Mouse (Mus musculus): Measurements from ENCODE around the gene Cntrob. TPM values are rescaled to one million over a fixed set of nuclear protein-coding genes. Genes with fewer than 3 reads are reported as not detected.

The Cntrob gene
- total and polyA plus RNA-seq, 3 experiments: 16.5 to 38.3 TPM; not detected in 1

DNA sequence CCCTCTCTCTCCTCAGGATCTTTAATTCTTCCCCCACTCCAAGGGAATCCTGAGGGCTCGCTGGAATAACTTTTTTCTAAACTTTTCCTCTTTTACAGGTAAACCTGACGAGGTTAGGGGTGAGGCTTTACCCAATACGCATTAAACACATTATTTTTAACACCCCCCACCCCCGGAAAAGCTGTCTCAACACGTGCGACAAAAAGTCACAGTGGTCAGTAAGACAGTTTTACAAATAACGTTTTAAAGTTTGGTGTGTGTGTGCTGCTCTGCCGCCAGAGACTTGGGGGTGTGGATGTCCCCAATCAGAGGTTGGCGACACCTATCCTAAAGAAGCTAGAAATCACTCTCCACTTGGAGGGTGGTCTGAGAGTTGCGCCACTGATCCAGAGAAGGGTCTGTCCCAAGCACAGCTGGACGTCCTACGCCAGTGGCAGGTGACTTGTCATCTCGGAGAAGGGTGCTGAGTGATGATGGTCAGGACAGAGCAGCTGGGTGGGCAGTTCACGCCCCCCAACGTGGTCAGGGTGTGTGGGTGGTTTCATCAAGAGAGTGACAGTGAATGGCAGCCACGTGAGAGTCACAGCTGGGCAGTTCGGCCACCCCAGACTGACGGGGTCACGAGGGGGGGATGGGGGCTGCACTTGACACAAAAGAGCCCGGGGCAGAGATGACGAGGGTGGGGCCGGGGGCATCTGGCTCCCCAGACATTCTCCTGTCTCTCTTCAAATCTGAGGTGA is 44.2 kb upstream of the Cntrob start:
- peaks cover 0 to 20% of the 10 kb centered on the region in 2 experiments; a peak in 2 of 4 replicates for H3K36me3 ChIP-seq (ENCODE audit: control insufficient read depth in 1 of 2, insufficient read depth in 2 of 2, low read length in 2 of 2)
- TF ChIP-seq ETS1 (IDR thresholded peaks at IDR 0.05; ENCODE audit: low read depth, low read length) (peak; percentile 16; the same call in 1 of the 2 replicates), TCF12 (IDR thresholded peaks at IDR 0.05; ENCODE audit: low read depth, low read length) (no peak), POLR2A (IDR thresholded peaks at IDR 0.05; ENCODE audit: control insufficient read depth in 1 of 2, insufficient read depth in 1 of 2, low read depth in 1 of 2, low read length in 2 of 2, poor library complexity in 1 of 2) (no peak), MYB (IDR thresholded peaks at IDR 0.05; ENCODE audit: low read depth, low read length) (0 out of 2 replicates have a peak, but pooled peaks have one; percentile 17), ELF1 (IDR thresholded peaks at IDR 0.05; ENCODE audit: low read depth, low read length) (no peak), MXI1 (IDR thresholded peaks at IDR 0.05; ENCODE audit: low read depth, low read length) (peak; percentile 79), CHD1 (IDR thresholded peaks at IDR 0.05; ENCODE audit: low read depth, low read length) (peak; percentile 86; the same call in 1 of the 2 replicates), MYC (IDR thresholded peaks at IDR 0.05; ENCODE audit: low read depth, low read length) (peak; percentile 43; the same call in 1 of the 2 replicates), MAX (IDR thresholded peaks at IDR 0.05; ENCODE audit: low read length) (peak; percentile 58; the same call in 1 of the 2 replicates), SMC3 (IDR thresholded peaks at IDR 0.05; ENCODE audit: low read depth, low read length) (no peak), HCFC1 (IDR thresholded peaks at IDR 0.05; ENCODE audit: low read depth, low read length) (0 out of 2 replicates have a peak, but pooled peaks have one; percentile 18), MAZ (IDR thresholded peaks at IDR 0.05; ENCODE audit: low read depth, low read length) (peak; percentile 60), SIN3A (IDR thresholded peaks at IDR 0.05; ENCODE audit: low read length) (peak; percentile 42), BHLHE40 (IDR thresholded peaks at IDR 0.05; ENCODE audit: borderline replicate concordance, low read depth, low read length) (peak; percentile 46; the same call in 1 of the 2 replicates)
- peak overlapping the region; percentile 50 to 76 for H3K4me3 ChIP-seq (ENCODE audit: control insufficient read depth in 1 of 2, insufficient read depth in 1 of 2, low read depth in 2 of 2, low read length in 2 of 2)
- H3K4me1 ChIP-seq (ENCODE audit: control insufficient read depth in 1 of 2, insufficient read depth in 2 of 2, low read length in 2 of 2): peaks cover 13 to 36% of the 10 kb centered on the region in 2 experiments
- no peaks in the 10 kb centered on the region for H3K9me3 ChIP-seq (replicated peaks; ENCODE audit: insufficient read depth, low read length)
- peak overlapping the region; percentile 88 for H3K9ac ChIP-seq (ENCODE audit: control insufficient read depth, low read depth, low read length, poor library complexity, severe bottlenecking)
- H3K27ac ChIP-seq (ENCODE audit: control insufficient read depth, low read depth, low read length): peak overlapping the region; percentile 83
- no peaks in the 10 kb centered on the region for H3K27me3 ChIP-seq (ENCODE audit: control insufficient read depth in 1 of 2, insufficient read depth in 2 of 2, low read length in 2 of 2)
- peak; percentile 58 for DNase-seq (ENCODE audit: low read depth, low spot score)
- peaks cover 15% of the 10 kb centered on the region for H3K79me2 ChIP-seq (ENCODE audit: control insufficient read depth, insufficient read depth, low read length, poor library complexity)

DNA sequence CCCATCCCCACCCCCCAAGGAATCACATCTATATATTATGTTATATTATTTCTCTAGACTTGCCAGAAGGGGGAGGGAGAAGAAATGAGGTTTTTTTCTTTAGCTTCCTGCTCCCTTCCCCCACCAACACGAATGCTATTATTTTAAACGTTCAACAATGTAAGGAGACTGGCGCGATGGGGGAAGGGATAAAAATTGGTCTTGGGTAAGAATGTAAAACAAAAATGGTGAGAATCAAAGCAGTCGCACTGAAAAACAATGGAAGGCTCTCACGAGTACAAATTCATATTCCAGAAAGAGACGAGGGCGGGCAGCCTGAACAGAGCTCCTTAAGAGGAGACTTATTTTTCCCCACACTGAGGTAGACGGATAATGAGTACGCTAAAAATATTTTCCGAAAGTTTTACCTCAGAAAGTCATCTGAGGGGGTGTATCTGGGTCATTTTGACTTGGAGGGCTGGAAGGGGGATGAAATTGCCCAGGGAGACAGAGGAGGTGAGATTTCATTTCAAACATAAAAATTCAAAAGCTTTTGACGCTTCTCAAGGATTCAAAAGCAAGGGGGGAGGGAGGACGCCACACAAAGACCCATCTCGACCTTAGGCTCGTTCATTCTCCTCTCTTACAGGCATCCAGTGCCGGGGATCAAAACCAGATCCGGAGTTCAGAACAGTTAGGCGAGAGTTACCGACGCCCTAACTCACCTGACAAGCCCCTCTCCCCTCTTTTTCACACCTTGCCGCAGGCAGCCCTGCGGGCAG is 43.5 kb upstream of the Cntrob start:
- DNase-seq (ENCODE audit: low read depth, low spot score): no peak
- Histone ChIP-seq H3K36me3 (ENCODE audit: control insufficient read depth in 1 of 2, insufficient read depth in 2 of 2, low read length in 2 of 2) (peaks cover 0 to 15% of the 10 kb centered on the region in 2 experiments; a peak in 2 of 4 replicates), H3K27me3 (ENCODE audit: control insufficient read depth in 1 of 2, insufficient read depth in 2 of 2, low read length in 2 of 2) (no peaks in the 10 kb centered on the region), H3K4me1 (ENCODE audit: control insufficient read depth in 1 of 2, insufficient read depth in 2 of 2, low read length in 2 of 2) (peaks cover 13 to 30% of the 10 kb centered on the region in 2 experiments), H3K4me3 (ENCODE audit: control insufficient read depth in 1 of 2, insufficient read depth in 1 of 2, low read depth in 2 of 2, low read length in 2 of 2) (peak overlapping the region; percentile 50 to 76), H3K9me3 (replicated peaks; ENCODE audit: insufficient read depth, low read length) (no peaks in the 10 kb centered on the region), H3K27ac (ENCODE audit: control insufficient read depth, low read depth, low read length) (peak overlapping the region; percentile 83), H3K9ac (ENCODE audit: control insufficient read depth, low read depth, low read length, poor library complexity, severe bottlenecking) (peak overlapping the region; percentile 88), H3K79me2 (ENCODE audit: control insufficient read depth, insufficient read depth, low read length, poor library complexity) (peaks cover 15% of the 10 kb centered on the region)
- TF ChIP-seq POLR2AphosphoS5 (IDR thresholded peaks at IDR 0.05; ENCODE audit: borderline replicate concordance, low read depth, low read length) (no peak), HCFC1 (IDR thresholded peaks at IDR 0.05; ENCODE audit: low read depth, low read length) (no peak; the same call in none of the 2 replicates), SIN3A (IDR thresholded peaks at IDR 0.05; ENCODE audit: low read length) (peak; percentile 76), TCF12 (IDR thresholded peaks at IDR 0.05; ENCODE audit: low read depth, low read length) (peak; percentile 58), USF1 (IDR thresholded peaks at IDR 0.05; ENCODE audit: low read depth, low read length) (no peak), TBP (IDR thresholded peaks at IDR 0.05; ENCODE audit: low read depth, low read length) (no peak; the same call in 1 of the 2 replicates), NELFE (IDR thresholded peaks at IDR 0.05; ENCODE audit: low read depth, low read length) (peak; percentile 5; the same call in 1 of the 2 replicates), MYB (IDR thresholded peaks at IDR 0.05; ENCODE audit: low read depth, low read length) (no peak), CHD1 (IDR thresholded peaks at IDR 0.05; ENCODE audit: low read depth, low read length) (0 out of 2 replicates have a peak, but pooled peaks have one; percentile 86), MAX (IDR thresholded peaks at IDR 0.05; ENCODE audit: low read length) (peak; percentile 41; the same call in 1 of the 2 replicates), RAD21 (IDR thresholded peaks at IDR 0.05; ENCODE audit: low read depth, low read length) (no peak), ETS1 (IDR thresholded peaks at IDR 0.05; ENCODE audit: low read depth, low read length) (peak; percentile 60; the same call in 1 of the 2 replicates), SMC3 (IDR thresholded peaks at IDR 0.05; ENCODE audit: low read depth, low read length) (no peak; the same call in 1 of the 2 replicates), JUND (IDR thresholded peaks at IDR 0.05; ENCODE audit: low read depth, low read length) (no peak), CTCF (IDR thresholded peaks at IDR 0.05 in 2 of 3, conservative IDR thresholded peaks at IDR 0.05 in 1 of 3; ENCODE audit: control insufficient read depth in 1 of 3, insufficient read depth in 1 of 3, low read depth in 2 of 3, low read length in 3 of 3, poor library complexity in 1 of 3, severe bottlenecking in 1 of 3) (no peak), EP300 (IDR thresholded peaks at IDR 0.05; ENCODE audit: low read depth in 1 of 2, low read length in 2 of 2) (peak in 1 of 2 experiments; percentile 28; a peak in 3 of 4 replicates), ZNF384 (IDR thresholded peaks at IDR 0.05; ENCODE audit: low read depth, low read length) (peak; percentile 91), RCOR1 (IDR thresholded peaks at IDR 0.05; ENCODE audit: low read depth, low read length) (no peak), E2F4 (IDR thresholded peaks at IDR 0.05; ENCODE audit: borderline replicate concordance, low read depth, low read length) (no peak), BHLHE40 (IDR thresholded peaks at IDR 0.05; ENCODE audit: borderline replicate concordance, low read depth, low read length) (peak; percentile 3; the same call in 1 of the 2 replicates), CHD2 (IDR thresholded peaks at IDR 0.05; ENCODE audit: low read length) (peak; percentile 83)

All from MEL (cell line).